Mouse (Mus musculus) liver, postnatal 0 days (tissue): ENCODE results near the gene Lekr1.

ENCODE experiments used
- CTCF ChIP-seq: sonication (generic); IDR thresholded peaks from 2 replicates; pipeline ENCODE4 v1.5.1; 2016; ENCODE audit warnings: antibody characterized with exemption, low read depth
- EP300 ChIP-seq: IDR thresholded peaks from 2 replicates; pipeline ENCODE4 v1.6.1; 2016; ENCODE audit warnings: antibody characterized with exemption, low read depth, mild to moderate bottlenecking

DNA sequence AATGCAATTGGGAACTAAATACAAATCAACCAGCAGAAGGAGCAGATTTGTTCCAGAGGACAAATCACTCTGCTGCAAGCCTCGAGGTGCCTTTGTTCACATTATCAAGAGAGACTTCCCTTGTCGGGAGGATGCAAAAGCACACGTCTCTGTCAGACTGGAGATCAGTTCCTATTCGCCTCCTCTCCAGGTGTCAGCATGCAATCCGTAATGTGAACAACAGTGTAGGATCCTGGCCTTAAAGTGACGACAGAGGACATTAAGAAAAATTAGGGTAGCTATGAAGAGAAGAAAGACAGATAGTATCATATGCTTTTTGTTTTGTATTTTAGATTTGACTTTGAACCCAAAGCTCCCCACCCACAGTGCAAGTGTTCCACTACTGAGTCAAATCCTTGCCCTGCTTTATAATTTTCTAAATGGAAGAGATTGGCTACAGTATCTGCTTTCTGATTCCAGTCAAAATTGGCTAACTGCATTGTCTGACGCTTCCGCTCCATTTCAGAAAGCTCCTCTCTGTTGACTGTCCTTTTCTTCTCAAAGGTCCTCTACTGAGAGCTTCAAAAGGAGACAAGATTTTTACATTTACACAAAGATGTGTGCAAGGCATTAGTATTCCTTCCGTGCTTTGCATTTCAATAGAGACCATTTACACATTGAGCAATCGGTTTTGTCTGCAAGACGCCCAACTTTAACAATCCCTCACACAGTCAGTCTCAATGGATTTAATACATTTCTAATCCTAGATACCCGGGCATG, 8.9 kb upstream of the Lekr1 start:
- TF ChIP-seq CTCF: no peak
- no peak for TF ChIP-seq EP300
